Mouse (Mus musculus): Measurements from ENCODE around the gene Cbx2.

Gene Cbx2

DNA sequence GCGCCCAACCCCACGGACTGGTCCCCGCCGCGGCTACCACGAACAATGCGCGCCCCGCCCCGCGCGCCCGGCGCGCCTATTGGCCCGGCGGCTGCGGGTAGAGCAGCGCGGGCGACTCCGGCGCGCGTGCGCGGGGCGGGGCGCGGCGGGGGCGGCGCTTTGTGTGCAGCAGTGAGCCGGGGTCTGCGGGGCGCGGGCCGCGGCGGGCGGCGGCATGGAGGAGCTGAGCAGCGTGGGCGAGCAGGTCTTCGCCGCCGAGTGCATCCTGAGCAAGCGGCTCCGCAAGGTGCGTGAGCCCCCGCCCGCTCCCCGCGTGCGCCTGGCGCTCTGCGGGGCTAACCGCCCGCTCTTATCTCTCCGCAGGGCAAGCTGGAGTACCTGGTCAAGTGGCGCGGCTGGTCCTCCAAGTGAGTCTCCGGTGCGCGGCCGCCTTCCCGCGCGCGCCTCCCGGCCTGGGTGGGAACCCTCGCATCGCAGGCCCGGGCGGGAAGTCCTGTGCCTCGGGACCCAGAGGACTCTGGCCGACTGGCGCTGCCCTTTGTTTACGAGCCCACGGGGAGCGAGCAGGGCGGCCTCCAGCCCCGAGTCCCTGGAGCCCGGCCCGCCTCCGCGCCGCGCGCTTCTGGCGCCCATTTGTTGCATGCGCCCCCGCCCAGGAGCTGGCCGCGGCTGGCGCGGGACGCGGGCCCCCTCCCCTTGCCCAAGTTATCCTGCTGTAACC is at the start of gene Cbx2:
Gene Cbx2 (plus strand): TSS at position 68 of the 721 bp plus-strand sequence.
- DNase-seq (ENCODE audit: low spot score) = peak; percentile 75

DNA sequence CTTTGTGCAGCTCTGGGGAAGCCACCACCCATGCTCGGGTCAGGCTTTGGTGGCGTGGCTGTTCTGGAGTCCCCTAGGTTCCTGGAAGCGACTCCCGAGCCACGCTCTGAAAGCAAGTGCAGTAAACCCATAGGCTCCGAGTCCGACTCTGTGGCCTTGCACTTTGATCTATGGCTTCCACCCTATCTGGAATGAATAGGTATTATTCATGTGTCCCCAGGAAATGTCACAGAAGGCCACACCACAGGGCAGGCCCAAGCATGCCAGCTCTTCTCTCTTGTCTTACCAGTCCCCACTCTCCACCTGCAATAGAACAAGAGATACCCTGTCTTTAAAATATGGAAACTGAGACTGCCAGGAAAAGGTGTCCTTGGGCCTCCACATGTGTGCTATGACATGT is 48.4 kb upstream of the Cbx2 start:
- no peak for DNase-seq (ENCODE audit: low spot score)

- DNase-seq (ENCODE audit: low spot score) = peak; percentile 60
These were observed 47.3 kb upstream of the Cbx2 start for GRCm38 (mm10) chr11:118975427-118975826.

DNA sequence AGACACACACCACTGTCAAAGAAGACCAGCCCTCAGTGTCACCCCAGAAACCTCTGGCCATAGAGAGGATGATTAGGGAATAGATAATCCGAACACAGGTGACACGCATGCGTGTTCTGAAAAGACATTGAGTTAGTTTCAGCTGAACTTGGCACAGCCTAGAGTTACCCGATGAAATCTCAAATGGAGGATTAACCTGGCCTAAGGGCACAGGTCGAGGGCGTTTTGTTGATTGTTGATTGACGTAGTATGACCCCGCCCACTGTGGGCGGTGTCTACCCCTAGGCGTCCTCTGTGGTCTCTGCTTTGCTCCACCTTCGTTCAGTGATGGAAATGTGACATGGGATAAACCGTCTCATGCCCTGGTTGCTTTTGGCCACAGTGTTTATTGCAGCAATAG is 46.8 kb upstream of the Cbx2 start:
- no peak for DNase-seq (ENCODE audit: low spot score)

DNA sequence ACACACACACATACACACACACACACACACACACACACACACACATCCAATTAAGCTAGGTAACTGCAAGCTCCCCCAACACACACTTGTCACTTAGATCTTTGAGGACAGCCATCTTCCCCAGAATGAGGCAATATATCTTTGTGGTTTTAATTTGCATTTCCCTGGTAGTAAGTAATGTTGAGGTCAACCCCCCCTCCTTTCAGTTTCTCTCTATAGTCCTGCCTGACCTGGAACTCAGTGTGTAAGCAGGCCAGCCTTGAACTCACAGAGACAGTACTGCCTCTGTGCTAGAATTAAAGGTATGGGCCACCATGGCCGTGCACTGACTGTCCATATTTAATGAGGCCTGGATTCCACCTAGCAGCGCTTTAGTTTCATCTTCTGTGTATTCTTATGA is 42.4 kb upstream of the Cbx2 start:
- DNase-seq (ENCODE audit: low spot score) = no peak

- no peak for DNase-seq (ENCODE audit: low spot score)
These were observed 41.6 kb upstream of the Cbx2 start for GRCm38 (mm10) chr11:118981012-118981776.

DNA sequence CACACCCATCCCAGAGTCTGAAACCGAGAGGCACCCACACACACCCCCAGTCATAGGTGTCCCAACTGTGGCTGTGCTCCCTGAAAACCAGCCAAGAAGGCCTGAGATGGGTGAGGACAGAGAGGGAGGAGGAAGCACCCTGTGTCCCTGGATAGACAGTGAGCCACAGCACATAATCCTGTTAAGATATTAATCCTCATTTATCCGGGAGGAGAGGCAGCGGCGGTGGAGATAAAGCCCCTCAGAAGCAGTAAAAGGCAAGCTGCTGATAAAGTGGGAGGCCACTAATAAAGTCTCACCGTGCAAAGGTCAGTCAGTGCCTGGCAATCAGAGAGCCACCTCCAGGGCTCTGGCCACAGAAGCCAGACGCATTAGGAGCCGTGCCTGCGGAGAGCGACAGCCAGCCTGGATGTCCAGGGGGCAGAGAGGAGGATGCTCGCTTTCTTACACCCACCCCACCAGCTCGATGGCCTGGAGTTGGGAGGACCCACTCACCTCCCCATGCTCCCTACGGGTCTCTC is 40.1 kb upstream of the Cbx2 start:
- no peak for DNase-seq (ENCODE audit: low spot score)

GRCm38 (mm10) chr11:118985571-118985970 is 37.2 kb upstream of the Cbx2 start:
- no peak for DNase-seq (ENCODE audit: low spot score)

GRCm38 (mm10) chr11:118987999-118988398 is 34.8 kb upstream of the Cbx2 start, which contains the start of gene Enpp7:
TSS of gene Enpp7 (plus strand) at chr11:118988188.
- no peak for DNase-seq (ENCODE audit: low spot score)

- DNase-seq (ENCODE audit: low spot score) = no peak
These were observed 30.0 kb upstream of the Cbx2 start for GRCm38 (mm10) chr11:118992781-118993180.

- no peak for DNase-seq (ENCODE audit: low spot score)
These were observed 27.3 kb upstream of the Cbx2 start for GRCm38 (mm10) chr11:118995448-118995847.

DNA sequence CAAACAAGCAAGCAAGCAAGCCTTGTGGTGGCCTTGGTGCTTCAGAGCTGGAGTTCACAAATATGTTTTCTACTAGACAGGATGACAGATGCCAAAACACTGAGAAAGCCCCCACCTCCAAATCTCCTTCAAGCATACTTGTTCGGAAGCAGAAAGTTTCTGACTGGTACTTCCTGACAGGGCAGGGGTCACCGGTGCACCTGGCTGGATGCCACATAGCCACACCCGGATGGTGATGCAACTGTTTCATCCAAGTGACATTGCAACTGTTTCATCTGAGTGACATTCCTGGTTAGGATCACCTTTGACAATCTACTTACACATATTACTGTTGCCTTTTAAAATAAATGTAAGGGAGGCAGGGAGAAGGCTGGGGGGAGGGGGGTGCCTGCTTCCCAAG is 25.6 kb upstream of the Cbx2 start:
- DNase-seq (ENCODE audit: low spot score) = no peak

DNA sequence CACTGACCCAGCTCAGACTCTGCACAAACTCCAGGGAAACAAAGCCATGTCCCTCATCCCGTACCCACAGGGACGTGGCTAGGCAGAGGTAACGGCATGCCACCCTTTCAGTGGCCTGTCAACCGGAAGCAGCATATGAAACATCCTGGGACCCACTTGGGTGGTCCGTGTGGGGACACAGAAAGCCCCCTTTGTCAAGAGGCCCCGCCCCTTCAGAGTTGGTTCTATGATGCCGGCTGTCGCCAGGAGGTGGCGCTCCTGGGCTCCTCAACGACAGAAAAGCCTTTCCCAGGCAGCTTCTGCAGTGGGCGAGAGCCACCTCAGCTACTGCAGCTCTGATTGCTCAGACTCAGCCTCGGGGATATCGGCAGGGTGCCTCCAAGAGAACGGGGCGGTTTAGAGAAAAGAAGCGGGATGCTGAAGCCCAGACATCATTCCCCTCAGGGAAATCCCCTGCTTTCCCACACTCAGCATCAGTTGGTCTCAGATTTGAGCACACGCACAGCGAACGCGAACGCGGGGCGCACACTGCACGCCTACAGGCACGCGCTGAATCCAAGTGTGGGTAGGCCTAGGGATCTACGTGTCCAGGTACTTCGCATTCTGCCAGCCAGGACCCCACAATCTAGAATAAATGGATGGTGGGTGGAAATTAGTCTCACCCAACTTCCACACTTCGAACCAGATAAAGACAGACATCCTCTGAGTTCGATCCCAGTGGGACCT is 24.1 kb upstream of the Cbx2 start:
- peak; percentile 83 for DNase-seq (ENCODE audit: low spot score)

DNA sequence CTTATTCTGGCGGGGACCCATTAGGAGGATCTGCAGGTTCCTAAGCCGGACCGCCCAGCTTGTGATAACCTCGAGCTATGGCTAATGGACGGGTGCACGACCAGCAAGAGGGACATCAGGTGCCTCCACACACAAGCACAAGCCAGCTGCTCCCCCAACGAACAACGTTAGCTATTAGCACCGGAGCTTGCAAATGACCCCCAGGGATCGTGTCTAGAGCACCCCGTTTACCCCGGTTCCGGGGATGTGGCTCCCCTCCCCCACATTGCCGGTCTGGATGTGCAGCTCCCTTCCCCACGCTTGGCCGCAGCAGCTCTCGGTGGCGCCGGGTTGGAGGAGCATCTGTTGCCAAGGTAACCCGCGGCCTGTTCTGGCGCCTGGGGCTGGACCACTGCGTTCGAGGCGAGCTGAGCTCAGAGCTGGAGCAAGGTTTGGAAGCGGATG is 23.4 kb upstream of the Cbx2 start:
- DNase-seq (ENCODE audit: low spot score) = no peak

GRCm38 (mm10) chr11:119000877-119001276 is 21.9 kb upstream of the Cbx2 start:
- no peak for DNase-seq (ENCODE audit: low spot score)

- DNase-seq (ENCODE audit: low spot score) = no peak
These were observed 21.2 kb upstream of the Cbx2 start for GRCm38 (mm10) chr11:119001493-119002128.

DNA sequence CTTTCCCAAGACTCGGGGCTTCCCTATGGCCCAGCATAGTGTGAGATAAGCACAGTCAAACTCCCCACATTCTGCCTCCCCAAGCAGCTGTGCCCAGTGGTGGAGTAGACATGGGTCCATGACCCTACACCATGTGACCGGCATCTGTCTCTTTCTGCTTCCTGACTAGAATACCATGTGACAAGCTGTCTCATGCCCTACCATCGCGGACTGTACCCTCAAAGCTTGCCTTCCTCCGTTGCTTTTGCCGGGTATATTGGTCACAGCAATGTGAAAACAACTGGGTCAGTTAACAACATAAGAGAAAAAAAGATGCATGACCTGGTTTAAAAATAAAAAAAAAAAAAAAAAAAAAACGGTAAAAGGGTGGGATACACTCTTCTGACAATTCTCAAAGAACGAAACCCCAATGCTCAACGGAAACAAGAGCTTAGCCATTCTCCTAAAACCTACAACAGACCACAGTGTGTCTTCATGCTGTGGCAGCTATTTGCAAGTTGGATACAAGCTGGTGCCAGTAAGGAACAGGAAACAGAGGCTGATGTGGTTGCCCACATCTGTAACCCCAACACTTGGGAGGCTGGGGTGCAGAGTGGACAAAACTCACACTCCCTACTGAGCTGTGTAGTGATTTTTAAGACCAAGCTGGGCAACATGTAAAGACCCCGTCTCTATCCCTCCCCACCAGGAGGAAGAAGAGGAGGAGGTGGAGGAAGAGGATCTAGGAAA is 17.1 kb upstream of the Cbx2 start:
- DNase-seq (ENCODE audit: low spot score) = no peak

DNA sequence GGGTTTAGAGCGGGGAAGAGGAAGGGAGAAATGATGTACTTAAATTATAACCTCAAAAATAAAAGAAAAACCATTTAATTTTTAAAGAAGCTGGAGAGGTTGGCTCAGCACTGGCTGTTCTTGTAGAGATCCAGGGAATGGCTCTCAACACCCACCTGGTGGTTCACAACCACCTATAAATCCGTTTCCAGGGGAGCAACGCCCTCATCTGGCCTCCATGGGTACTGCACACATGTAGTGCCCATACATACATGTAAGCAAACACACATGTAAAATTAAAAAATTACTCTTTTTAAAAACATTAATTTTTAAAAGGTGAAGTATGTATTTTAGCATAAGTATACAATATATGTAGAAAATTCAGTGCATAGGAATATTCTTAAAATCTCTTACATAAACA is 16.3 kb upstream of the Cbx2 start:
- no peak for DNase-seq (ENCODE audit: low spot score)

- no peak for DNase-seq (ENCODE audit: low spot score)
These were observed 15.0 kb upstream of the Cbx2 start for GRCm38 (mm10) chr11:119007461-119008456.

DNA sequence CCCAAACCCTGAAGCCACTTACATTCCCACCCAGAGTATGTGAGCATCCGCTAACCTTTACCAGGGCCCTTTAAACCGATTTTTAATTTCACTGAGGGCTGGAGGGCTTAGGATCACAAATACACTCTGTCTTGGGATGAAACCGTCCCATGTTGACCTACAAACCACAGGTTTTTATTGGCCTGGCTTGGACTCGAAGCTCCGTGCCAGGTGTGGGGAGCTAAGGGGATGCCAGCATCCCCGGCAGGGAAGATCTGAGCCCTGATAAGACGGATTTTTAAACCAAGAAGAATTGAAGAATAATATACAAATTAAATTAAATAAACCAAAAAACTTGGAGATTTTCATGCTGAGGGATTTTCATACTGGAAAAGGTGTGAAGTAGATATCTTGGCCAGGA is 8.3 kb upstream of the Cbx2 start:
- DNase-seq (ENCODE audit: low spot score) = no peak

Data from ovary, postnatal 14 days (tissue).